8 mouse cellular contexts compared by ENCODE assay signal in genomic region chr17:56715914-56716654, GRCm38 (mm10). TPM values are rescaled to one million over a fixed set of nuclear protein-coding genes. Genes with fewer than 3 reads are reported as not detected.
DNase-seq lines count a peak whose midpoint lies in the region; ATAC-seq and TF ChIP-seq lines count a peak whose summit lies in the region.

No protein-coding gene starts in this region.

- peak overlapping the region; percentile 84 for H3K4me3 ChIP-seq in heart, embryonic 11.5 days (ENCODE audit: low read depth, low read length)
- H3K4me3 ChIP-seq in ES-Bruce4 (ENCODE audit: low read depth, low read length) = peak overlapping the region; percentile 87
- peak overlapping the region; percentile 87 for H3K4me3 ChIP-seq in forebrain, embryonic 16.5 days (replicated peaks; ENCODE audit: low read length)
- H3K4me3 ChIP-seq in liver, embryonic 16.5 days (ENCODE audit: low read depth, low read length) = peak overlapping the region; percentile 81

- DNase-seq in heart, postnatal 4 days = no peak
- no peak for DNase-seq in gastrocnemius, adult 18-20 months (ENCODE audit: low spot score)
- DNase-seq in right cerebral cortex, postnatal 25 days = no peak
- DNase-seq in kidney, adult 11 months = no peak

- no peak for TF ChIP-seq EP300 in ES-Bruce4 (IDR thresholded peaks at IDR 0.05; ENCODE audit: insufficient read depth, low read depth, low read length)

- no peaks in the 10 kb centered on the region for H3K9me3 ChIP-seq in heart, embryonic 11.5 days (replicated peaks; ENCODE audit: control insufficient read depth, low read length)
- no peaks in the 10 kb centered on the region for H3K9me3 ChIP-seq in ES-Bruce4 (replicated peaks; ENCODE audit: control insufficient read depth, insufficient read depth, low read length, poor library complexity, severe bottlenecking)
- no peaks in the 10 kb centered on the region for H3K9me3 ChIP-seq in forebrain, embryonic 16.5 days (ENCODE audit: control insufficient read depth, low read length)
- H3K9me3 ChIP-seq in liver, embryonic 16.5 days (replicated peaks; ENCODE audit: control insufficient read depth, low read length) = no peaks in the 10 kb centered on the region

- H3K9ac ChIP-seq in heart, embryonic 11.5 days (ENCODE audit: low read depth, low read length) = peak overlapping the region; percentile 77
- H3K9ac ChIP-seq in ES-Bruce4 (ENCODE audit: low read depth, poor library complexity, severe bottlenecking) = peak overlapping the region; percentile 78
- peak overlapping the region; percentile 85 for H3K9ac ChIP-seq in forebrain, embryonic 16.5 days (replicated peaks; ENCODE audit: low read depth, low read length)
- peak overlapping the region; percentile 73 for H3K9ac ChIP-seq in liver, embryonic 16.5 days (ENCODE audit: low read depth, low read length)

- H3K4me1 ChIP-seq in heart, embryonic 11.5 days (ENCODE audit: control insufficient read depth, insufficient read depth, low read length) = peaks cover 36% of the 10 kb centered on the region
- H3K4me1 ChIP-seq in ES-Bruce4 (ENCODE audit: control insufficient read depth, insufficient read depth, low read length) = no peaks in the 10 kb centered on the region
- peaks cover 30% of the 10 kb centered on the region for H3K4me1 ChIP-seq in forebrain, embryonic 16.5 days (replicated peaks; ENCODE audit: control insufficient read depth, insufficient read depth, low read length)
- H3K4me1 ChIP-seq in liver, embryonic 16.5 days (ENCODE audit: control insufficient read depth, low read depth, low read length) = peaks cover 23% of the 10 kb centered on the region

- H3K27ac ChIP-seq in heart, embryonic 11.5 days (ENCODE audit: low read depth, low read length) = peak overlapping the region; percentile 54; the same call in 1 of the 2 replicates
- peak overlapping the region; percentile 9; the same call in 1 of the 2 replicates for H3K27ac ChIP-seq in ES-Bruce4 (ENCODE audit: insufficient read depth, low read length)
- H3K27ac ChIP-seq in forebrain, embryonic 16.5 days (ENCODE audit: low read length) = peak overlapping the region; percentile 86
- H3K27ac ChIP-seq in liver, embryonic 16.5 days (ENCODE audit: low read length) = peak overlapping the region; percentile 33

- ATAC-seq in heart, embryonic 11.5 days (replicated peaks; ENCODE audit: insufficient number of reproducible peaks, low FRiP score, low TSS enrichment) = no peak
- ATAC-seq in forebrain, embryonic 16.5 days = no peak
- no peak for ATAC-seq in liver, embryonic 16.5 days (ENCODE audit: low read depth)

- H3K27me3 ChIP-seq in heart, embryonic 11.5 days (ENCODE audit: control insufficient read depth, insufficient read depth, low read length) = no peaks in the 10 kb centered on the region
- H3K27me3 ChIP-seq in ES-Bruce4 (ENCODE audit: control insufficient read depth, insufficient read depth, low read length, poor library complexity, severe bottlenecking) = no peaks in the 10 kb centered on the region
- no peaks in the 10 kb centered on the region for H3K27me3 ChIP-seq in forebrain, embryonic 16.5 days (replicated peaks; ENCODE audit: control insufficient read depth, insufficient read depth, low read length)
- no peaks in the 10 kb centered on the region for H3K27me3 ChIP-seq in liver, embryonic 16.5 days (ENCODE audit: control insufficient read depth, insufficient read depth, low read depth, low read length)

- 28% methylated on average over 22 of the region's 22 CpGs for WGBS in heart, embryonic 11.5 days (ENCODE audit: insufficient replicate concordance)
- WGBS in forebrain, embryonic 16.5 days = 24% methylated on average over 22 of the region's 22 CpGs
- 28% methylated on average over 22 of the region's 22 CpGs for WGBS in liver, embryonic 16.5 days (ENCODE audit: insufficient replicate concordance)

- H3K4me2 ChIP-seq in heart, embryonic 11.5 days = peak overlapping the region; percentile 90
- H3K4me2 ChIP-seq in forebrain, embryonic 16.5 days (ENCODE audit: low read length) = peak overlapping the region; percentile 73
- H3K4me2 ChIP-seq in liver, embryonic 16.5 days (ENCODE audit: low read depth, low read length) = peak overlapping the region; percentile 98

- TF ChIP-seq CTCF in ES-Bruce4 (IDR thresholded peaks at IDR 0.05; ENCODE audit: low read depth, low read length) = no peak

- peaks cover 11% of the 10 kb centered on the region for H3K36me3 ChIP-seq in heart, embryonic 11.5 days (ENCODE audit: control insufficient read depth, insufficient read depth, low read length)
- H3K36me3 ChIP-seq in ES-Bruce4 (ENCODE audit: control insufficient read depth, insufficient read depth, low read length, poor library complexity, severe bottlenecking) = peaks cover 3% of the 10 kb centered on the region
- peaks cover 5% of the 10 kb centered on the region for H3K36me3 ChIP-seq in forebrain, embryonic 16.5 days (ENCODE audit: control insufficient read depth, insufficient read depth)
- peaks cover 10% of the 10 kb centered on the region for H3K36me3 ChIP-seq in liver, embryonic 16.5 days (ENCODE audit: control insufficient read depth, insufficient read depth)

- no peak for TF ChIP-seq POLR2A in ES-Bruce4 (IDR thresholded peaks at IDR 0.05; ENCODE audit: insufficient read depth, low read length)

RNA-seq across cellular contexts. Expression of gene Ndufa11, which starts 1.5 kb away (rescaled TPM):
- polyA plus RNA-seq in heart, embryonic 11.5 days (2014; fragmentation: Nextera tagmentation; extraction: Ambion mirVana) = 651 and 677 TPM in 2 replicates
- total RNA-seq in heart, postnatal 4 days (2021) = 100 to 1,000 TPM; 705 to 809 TPM
- polyA plus RNA-seq in ES-Bruce4 (2011; ENCODE audit: insufficient read depth, insufficient read length, low read depth, missing spikeins) = 152 and 177 TPM in 2 replicates
- polyA plus RNA-seq in forebrain, embryonic 16.5 days (2015; fragmentation: Nextera tagmentation; extraction: Ambion mirVana) = 377 and 426 TPM in 2 replicates
- 210 and 219 TPM in 2 replicates for polyA plus RNA-seq in liver, embryonic 16.5 days (2015; fragmentation: Nextera tagmentation; extraction: Ambion mirVana)
- 100 to 1,000 TPM; 420 to 445 TPM for total RNA-seq in gastrocnemius, adult 18-20 months (2021)

RNA-seq across cellular contexts. Expression of gene Vmac, which starts 1.7 kb away (rescaled TPM):
- 11.9 and 13.4 TPM in 2 replicates for polyA plus RNA-seq in heart, embryonic 11.5 days (2014; fragmentation: Nextera tagmentation; extraction: Ambion mirVana)
- 1 to 10 TPM; 5.3 to 8.0 TPM for total RNA-seq in heart, postnatal 4 days (2021)
- polyA plus RNA-seq in ES-Bruce4 (2011; ENCODE audit: insufficient read depth, insufficient read length, low read depth, missing spikeins) = 23.2 and 24.2 TPM in 2 replicates
- polyA plus RNA-seq in forebrain, embryonic 16.5 days (2015; fragmentation: Nextera tagmentation; extraction: Ambion mirVana) = 20.6 and 21.8 TPM in 2 replicates
- 2.8 and 4.2 TPM in 2 replicates for polyA plus RNA-seq in liver, embryonic 16.5 days (2015; fragmentation: Nextera tagmentation; extraction: Ambion mirVana)
- 1 to 10 TPM; 2.0 to 2.1 TPM for total RNA-seq in gastrocnemius, adult 18-20 months (2021)

RNA-seq across cellular contexts. Expression of gene Nrtn, which starts 41.2 kb away (rescaled TPM):
- 4.6 and 5.2 TPM in 2 replicates for polyA plus RNA-seq in heart, embryonic 11.5 days (2014; fragmentation: Nextera tagmentation; extraction: Ambion mirVana)
- total RNA-seq in heart, postnatal 4 days (2021) = 10 to 100 TPM; 22.4 to 22.5 TPM
- 8.1 and 10.8 TPM in 2 replicates for polyA plus RNA-seq in ES-Bruce4 (2011; ENCODE audit: insufficient read depth, insufficient read length, low read depth, missing spikeins)
- polyA plus RNA-seq in forebrain, embryonic 16.5 days (2015; fragmentation: Nextera tagmentation; extraction: Ambion mirVana) = 0.73 and 0.84 TPM in 2 replicates
- polyA plus RNA-seq in liver, embryonic 16.5 days (2015; fragmentation: Nextera tagmentation; extraction: Ambion mirVana) = 0.49 and 1.0 TPM in 2 replicates
- 1 to 10 TPM; 2.6 to 3.3 TPM for total RNA-seq in gastrocnemius, adult 18-20 months (2021)

RNA-seq across cellular contexts. Expression of gene Ranbp3, which starts 43.0 kb away (rescaled TPM):
- polyA plus RNA-seq in heart, embryonic 11.5 days (2014; fragmentation: Nextera tagmentation; extraction: Ambion mirVana) = 65.9 and 66.2 TPM in 2 replicates
- total RNA-seq in heart, postnatal 4 days (2021) = 10 to 100 TPM; 60.5 to 61.8 TPM
- polyA plus RNA-seq in ES-Bruce4 (2011; ENCODE audit: insufficient read depth, insufficient read length, low read depth, missing spikeins) = 72.6 and 75.6 TPM in 2 replicates
- 114 and 120 TPM in 2 replicates for polyA plus RNA-seq in forebrain, embryonic 16.5 days (2015; fragmentation: Nextera tagmentation; extraction: Ambion mirVana)
- polyA plus RNA-seq in liver, embryonic 16.5 days (2015; fragmentation: Nextera tagmentation; extraction: Ambion mirVana) = 35.9 and 37.0 TPM in 2 replicates
- 10 to 100 TPM; 36.1 to 39.6 TPM for total RNA-seq in gastrocnemius, adult 18-20 months (2021)

RNA-seq across cellular contexts. Expression of gene Dus3l, which starts 48.5 kb away (rescaled TPM):
- polyA plus RNA-seq in heart, embryonic 11.5 days (2014; fragmentation: Nextera tagmentation; extraction: Ambion mirVana) = 28.4 and 32.1 TPM in 2 replicates
- total RNA-seq in heart, postnatal 4 days (2021) = 10 to 100 TPM; 22.8 to 23.5 TPM
- 18.4 and 18.9 TPM in 2 replicates for polyA plus RNA-seq in ES-Bruce4 (2011; ENCODE audit: insufficient read depth, insufficient read length, low read depth, missing spikeins)
- 73.5 and 90.4 TPM in 2 replicates for polyA plus RNA-seq in forebrain, embryonic 16.5 days (2015; fragmentation: Nextera tagmentation; extraction: Ambion mirVana)
- polyA plus RNA-seq in liver, embryonic 16.5 days (2015; fragmentation: Nextera tagmentation; extraction: Ambion mirVana) = 11.4 and 12.2 TPM in 2 replicates
- 10 to 100 TPM; 14.4 to 14.9 TPM for total RNA-seq in gastrocnemius, adult 18-20 months (2021)

Comparison
In these comparisons a context has a peak if more than half of its experiments do, and no peak if none do; other contexts are left out.
1. H3K27ac ChIP-seq: peak in every context shown above with its lines; median percentile 86 in forebrain, embryonic 16.5 days; 54 in heart, embryonic 11.5 days; 33 in liver, embryonic 16.5 days; 9 in ES-Bruce4.